Mouse (Mus musculus) layer of hippocampus, postnatal 36 days (tissue): Measurements from ENCODE around the gene Erc2. TPM values are rescaled to one million over a fixed set of nuclear protein-coding genes. Genes with fewer than 3 reads are reported as not detected.
"Not testable (repeated sequence)": the region's sequence is repeated elsewhere in the genome, so short reads cannot be mapped to it uniquely, and the experiment has no call there.

ENCODE experiments used
- DNase-seq, 2 experiments: peaks; one replicate each; pipeline ENCODE4 v3.0.0; 2022
- total RNA-seq, 2 experiments: library from RNA; stranded (reverse); gene quantifications; 2 replicates each; pipeline ENCODE4 v1.2.3; 2021

Erc2 gene
- total RNA-seq, 2 experiments from 2014 or later = 221 to 266 TPM

- DNase-seq = no peak
Observed at GRCm38 (mm10) chr14:27835351-27835750, 213.1 kb downstream of the Erc2 start.

GRCm38 (mm10) chr14:27837601-27838105 is 215.4 kb downstream of the Erc2 start:
- DNase-seq = no peak

DNA sequence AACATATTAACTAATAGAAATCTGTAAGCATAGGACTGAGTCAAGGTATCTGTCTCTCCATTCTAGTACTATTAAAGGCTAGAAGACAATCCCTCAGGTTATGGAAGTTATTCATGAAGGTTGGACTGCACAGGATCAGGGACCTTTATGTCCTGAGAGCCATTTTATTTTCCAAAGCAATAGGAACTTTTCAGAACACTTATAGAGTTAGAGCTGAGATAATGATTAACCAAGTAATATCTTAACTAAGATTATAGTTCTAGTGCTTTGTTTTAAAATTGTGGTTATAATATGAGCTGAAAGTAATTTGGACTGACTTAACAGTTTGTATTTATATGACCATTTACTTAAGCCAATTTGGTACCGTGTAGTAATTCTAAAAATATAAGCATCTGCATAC is 217.9 kb downstream of the Erc2 start:
- DNase-seq = no peak

DNA sequence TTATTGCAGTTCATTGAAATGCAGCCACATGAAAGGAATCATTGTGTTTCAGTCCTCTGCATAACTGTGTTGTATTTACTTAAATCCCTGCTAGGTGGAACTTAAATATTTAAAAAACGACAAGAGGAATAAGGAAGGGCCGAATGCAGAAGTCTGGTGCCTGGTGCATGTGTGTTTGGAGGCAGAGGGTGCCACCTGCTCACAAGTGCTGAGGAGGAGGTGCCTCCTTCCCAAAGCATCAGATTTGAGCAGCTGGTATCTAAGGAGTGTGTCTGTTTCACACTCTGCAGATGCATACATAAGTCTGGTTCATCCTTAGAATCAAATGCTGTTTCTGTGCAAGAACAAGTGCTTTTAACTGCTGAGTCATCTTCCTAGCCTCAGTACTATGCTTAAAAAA is 224.6 kb downstream of the Erc2 start:
- DNase-seq = peak in 1 of 2 experiments; percentile 40

- DNase-seq = no peak
Observed at GRCm38 (mm10) chr14:27847291-27847690, 225.1 kb downstream of the Erc2 start.

DNA sequence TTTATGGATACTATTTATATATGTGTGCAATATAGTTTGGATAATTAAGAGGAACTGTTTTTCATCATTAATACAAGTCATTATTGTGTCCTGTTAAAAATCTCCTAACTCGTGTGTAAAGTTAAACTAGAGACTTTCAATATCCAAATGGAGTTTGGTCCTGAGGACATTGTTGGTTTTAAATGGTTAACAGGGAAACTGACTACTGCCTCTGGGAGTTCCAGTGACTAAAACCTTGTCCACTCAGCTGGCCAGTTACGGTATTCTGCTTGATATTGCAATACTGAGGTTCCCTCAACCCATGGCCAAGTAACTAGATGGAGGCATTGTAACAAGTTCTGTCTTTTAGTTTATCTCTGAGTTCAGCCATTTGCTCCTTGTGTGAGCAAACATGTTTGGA is 229.0 kb downstream of the Erc2 start:
- no peak for DNase-seq

- DNase-seq = no peak
Observed at GRCm38 (mm10) chr14:27852606-27853005, 230.4 kb downstream of the Erc2 start.

- DNase-seq = peak; percentile 77 to 81
Observed at GRCm38 (mm10) chr14:27860371-27861046, 238.3 kb downstream of the Erc2 start.

DNA sequence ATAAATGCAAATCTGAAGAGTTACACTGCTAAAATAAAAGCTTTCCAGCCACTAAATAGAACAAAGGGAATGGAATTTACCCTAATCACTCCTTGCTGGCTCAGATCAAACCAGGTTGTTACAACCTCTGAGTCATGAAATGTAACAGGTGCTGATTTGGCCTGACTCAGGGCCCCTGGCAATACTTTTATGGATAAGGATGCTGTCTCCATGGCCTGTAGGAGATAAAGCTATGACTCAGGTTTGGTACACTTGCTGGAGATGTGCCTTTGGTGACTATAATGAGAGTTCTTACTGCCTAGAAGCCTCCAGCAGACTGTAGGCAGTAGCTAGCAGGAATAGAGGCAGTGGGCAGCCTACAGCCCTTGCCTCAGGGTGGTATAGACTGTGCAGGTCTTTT is 240.1 kb downstream of the Erc2 start:
- no peak for DNase-seq

- no peak for DNase-seq
Observed at GRCm38 (mm10) chr14:27867386-27867785, 245.2 kb downstream of the Erc2 start.

GRCm38 (mm10) chr14:27873619-27874018 is 251.4 kb downstream of the Erc2 start:
- no peak for DNase-seq

DNA sequence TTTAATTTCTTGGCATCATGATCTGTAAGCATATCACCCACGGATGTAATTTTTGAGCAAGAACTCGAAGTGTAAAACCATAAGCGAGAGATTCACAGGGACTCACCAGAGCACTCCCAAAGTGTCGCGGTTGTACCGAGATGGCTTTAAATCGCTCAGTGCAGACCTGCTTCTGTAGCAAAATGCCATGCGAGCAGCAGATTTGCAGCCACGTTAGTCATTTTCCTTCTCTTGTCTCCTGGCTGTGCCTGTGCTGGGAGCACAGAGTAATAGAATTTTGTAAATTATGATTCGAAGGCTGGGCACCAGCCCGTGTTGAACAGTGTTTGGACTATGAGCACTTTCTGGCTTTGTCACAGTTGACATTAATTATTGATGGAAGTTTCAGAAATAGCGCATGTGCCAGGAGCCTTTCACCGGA is 253.8 kb downstream of the Erc2 start:
- DNase-seq = peak; percentile 46 to 53

- no peak for DNase-seq
Observed at GRCm38 (mm10) chr14:27881972-27882371, 259.7 kb downstream of the Erc2 start.

GRCm38 (mm10) chr14:27886337-27886736 is 264.1 kb downstream of the Erc2 start:
- not testable (repeated sequence) for DNase-seq

DNA sequence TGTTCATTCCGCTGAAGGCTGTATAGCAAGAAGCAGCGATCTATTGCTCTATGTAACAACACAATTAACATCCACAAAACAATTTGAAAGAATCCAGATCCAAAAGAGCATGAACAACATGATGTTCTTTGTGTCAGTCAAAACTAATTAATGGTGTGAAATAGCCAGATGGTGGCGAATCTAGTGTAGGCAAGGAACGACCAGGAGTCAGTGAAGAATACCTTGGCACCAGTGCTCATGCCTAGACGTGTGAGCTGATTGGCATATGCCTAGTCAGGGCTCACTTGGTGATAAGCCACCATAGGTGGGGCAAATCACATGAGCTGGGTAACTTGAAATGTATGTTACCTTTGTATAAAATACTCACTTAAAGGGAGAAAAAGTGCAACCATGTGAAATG is 265.3 kb downstream of the Erc2 start:
- DNase-seq = no peak

GRCm38 (mm10) chr14:27889650-27890049 is 267.4 kb downstream of the Erc2 start:
- no peak for DNase-seq

DNA sequence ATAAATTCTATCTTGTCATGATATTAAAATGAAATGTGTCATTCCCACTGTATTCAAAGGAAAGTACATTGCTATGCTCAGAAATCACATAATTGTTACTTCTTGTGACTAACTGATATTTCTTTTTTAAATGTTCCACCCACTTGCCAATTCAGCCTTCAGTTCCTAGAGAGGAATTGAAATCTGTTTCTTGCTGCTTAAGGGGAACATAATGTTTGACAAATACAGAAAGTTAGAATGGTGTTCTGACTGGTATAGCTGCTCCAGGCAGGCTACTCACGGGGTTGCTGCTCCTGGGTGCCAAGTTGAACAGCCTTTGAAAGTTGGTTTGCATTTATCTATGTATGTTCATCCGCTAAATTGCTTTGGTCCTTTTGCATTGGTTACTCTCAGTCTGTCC is 270.2 kb downstream of the Erc2 start:
- no peak for DNase-seq

DNA sequence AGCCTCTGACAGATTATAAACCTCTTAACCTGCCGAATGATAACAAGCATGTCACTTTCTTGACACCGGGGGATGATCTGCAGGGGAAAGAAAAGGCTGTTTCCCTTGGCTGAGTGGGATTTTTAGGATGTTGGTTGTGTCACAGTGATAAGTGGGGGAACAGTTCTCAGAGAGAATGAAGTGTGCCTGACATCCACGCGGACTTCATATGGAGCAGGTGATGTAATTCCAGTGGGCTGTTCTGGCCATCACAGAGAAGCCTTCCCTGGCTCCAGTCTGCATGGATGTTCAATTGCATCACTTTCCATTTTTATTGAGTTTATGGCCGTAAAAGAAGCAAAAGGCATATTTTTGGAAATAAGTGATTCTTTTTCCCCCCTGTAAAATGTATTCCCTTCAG is 279.5 kb downstream of the Erc2 start:
- DNase-seq = no peak

DNA sequence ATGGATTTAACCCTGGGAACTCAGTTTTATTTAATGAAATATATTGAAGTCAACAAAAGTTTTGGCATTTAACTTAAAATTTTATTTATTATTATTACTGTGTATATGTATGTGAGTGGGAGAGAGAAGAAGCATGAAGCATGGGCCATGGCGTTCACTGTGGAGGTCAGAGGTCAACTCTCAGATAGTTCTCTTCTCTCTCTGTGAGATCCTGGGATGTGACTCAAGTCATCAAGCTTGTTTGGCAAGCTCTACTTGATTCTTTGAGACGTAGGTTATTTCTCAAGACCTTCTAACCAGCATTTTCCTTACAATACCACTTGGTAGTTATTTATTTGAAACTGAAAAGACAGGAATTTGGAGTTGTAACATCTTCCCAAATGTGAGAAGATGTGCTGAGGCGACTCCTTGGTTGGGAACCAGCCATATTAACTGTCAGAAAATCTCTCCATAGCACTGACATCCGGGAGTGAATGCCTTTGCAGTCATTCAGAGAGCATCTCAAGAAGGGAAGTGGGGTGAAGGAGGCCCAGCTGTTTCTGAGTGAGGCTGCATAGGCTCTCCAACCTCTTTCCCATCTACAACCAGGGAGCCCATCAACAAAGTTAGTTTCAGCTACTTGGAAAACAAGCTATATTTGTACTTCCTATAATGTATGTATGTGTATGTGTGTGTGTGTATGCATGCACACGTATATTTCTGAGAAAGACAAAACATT is 299.6 kb downstream of the Erc2 start:
- no peak for DNase-seq

- DNase-seq = no peak
Observed at GRCm38 (mm10) chr14:27927369-27927768, 305.1 kb downstream of the Erc2 start.

DNA sequence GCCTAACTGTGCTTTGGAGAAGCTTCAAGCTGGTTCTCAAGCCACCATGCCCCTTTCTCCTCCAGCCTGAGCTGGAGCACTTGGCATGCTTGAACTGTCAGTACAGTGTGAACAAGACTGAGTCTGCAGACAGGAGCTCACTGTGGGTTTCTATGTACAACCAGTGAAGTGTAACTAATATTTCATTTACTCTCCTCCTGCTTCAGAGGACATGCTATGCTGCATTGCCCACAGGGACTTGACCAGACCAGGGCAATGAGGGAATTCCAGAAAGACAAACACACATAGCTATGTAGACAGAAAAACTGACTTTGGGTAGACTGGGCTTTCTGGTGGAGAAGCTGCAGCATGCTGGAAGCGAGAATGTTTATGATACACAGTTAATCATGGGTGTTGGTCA is 311.3 kb downstream of the Erc2 start:
- no peak for DNase-seq

GRCm38 (mm10) chr14:27935714-27936113 is 313.5 kb downstream of the Erc2 start:
- no peak for DNase-seq

GRCm38 (mm10) chr14:27937922-27938321 is 315.7 kb downstream of the Erc2 start:
- no peak for DNase-seq

DNA sequence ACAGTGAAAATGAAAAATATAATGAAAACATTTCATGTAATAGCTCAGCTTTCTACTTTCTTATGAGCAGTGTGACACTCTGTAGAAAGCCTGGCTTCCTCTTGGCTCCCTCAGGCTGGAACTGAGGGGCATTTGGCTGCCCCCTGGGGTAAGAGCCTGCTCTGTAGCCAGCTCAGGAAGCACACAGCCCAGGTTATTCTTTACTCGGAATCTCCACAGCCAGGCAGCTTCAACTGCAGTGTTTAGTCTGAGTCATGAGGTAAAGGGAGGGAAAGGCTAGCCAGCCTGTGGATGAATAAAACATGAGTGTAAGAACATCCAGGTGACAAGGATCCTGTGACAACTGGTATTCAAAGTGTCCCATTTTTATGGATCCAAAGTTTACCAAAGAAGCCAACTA is 323.0 kb downstream of the Erc2 start:
- no peak for DNase-seq
